Mouse (Mus musculus): ENCODE results near the gene Vrk1. TPM values are rescaled to one million over a fixed set of nuclear protein-coding genes. Genes with fewer than 3 reads are reported as not detected.
A peak's percentile ranks its signal among the peaks of the same experiment; 100 is the strongest.

Vrk1 gene
- polyA plus RNA-seq, 1 experiment from 2014 or later, result 90.8 TPM

DNA sequence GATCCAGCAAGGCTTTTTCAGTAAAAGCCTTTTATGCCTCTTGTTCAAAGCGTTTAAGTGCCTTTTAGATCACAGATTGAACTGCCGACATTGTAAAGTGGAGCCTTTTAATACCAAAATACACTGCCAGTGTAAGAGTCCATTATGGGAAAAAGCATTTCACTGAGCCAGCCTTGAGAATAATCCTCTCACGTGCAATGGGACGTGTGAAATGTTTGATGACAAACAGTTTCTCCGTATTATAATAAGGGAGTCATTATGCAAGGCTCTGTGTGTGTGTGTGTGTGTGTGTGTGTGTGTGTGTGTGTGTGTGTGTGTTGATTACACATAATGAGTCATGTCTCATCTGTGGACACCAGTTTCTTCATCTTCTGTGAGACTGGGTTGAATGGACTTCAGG lies 17.3 kb upstream of the Vrk1 start:
- no peaks in the 10 kb centered on the region for H3K9me3 ChIP-seq (replicated peaks; ENCODE audit: control insufficient read depth, low read length)
- H3K4me3 ChIP-seq (ENCODE audit: low read depth, low read length), result no peak overlapping the region
- H3K9ac ChIP-seq (ENCODE audit: low read length), result no peak overlapping the region
- H3K4me1 ChIP-seq (ENCODE audit: control insufficient read depth, insufficient read depth, low read length), result peaks cover 7% of the 10 kb centered on the region; the same call in 1 of the 2 replicates
- 14% methylated on average over 5 of the region's 5 CpGs for WGBS
- DNase-seq (ENCODE audit: low spot score) (peak; percentile 72), ATAC-seq (peak; percentile 54)
- H3K27me3 ChIP-seq (replicated peaks; ENCODE audit: control insufficient read depth, insufficient read depth, low read length), result no peaks in the 10 kb centered on the region
- H3K27ac ChIP-seq (ENCODE audit: low read depth, low read length), result no peak overlapping the region; the same call in 1 of the 2 replicates
- H3K4me2 ChIP-seq (ENCODE audit: low read length), result no peak overlapping the region
- no peaks in the 10 kb centered on the region for H3K36me3 ChIP-seq (ENCODE audit: control insufficient read depth, insufficient read depth, low read length)

- H3K4me3 ChIP-seq (ENCODE audit: low read depth, low read length), result no peak overlapping the region
- H3K4me1 ChIP-seq (ENCODE audit: control insufficient read depth, insufficient read depth, low read length), result peaks cover 7% of the 10 kb centered on the region; the same call in 1 of the 2 replicates
- H3K9ac ChIP-seq (ENCODE audit: low read length), result no peak overlapping the region
- H3K27ac ChIP-seq (ENCODE audit: low read depth, low read length), result no peak overlapping the region
- ATAC-seq (no peak), DNase-seq (ENCODE audit: low spot score) (no peak)
- no peak overlapping the region for H3K4me2 ChIP-seq (ENCODE audit: low read length)
- 81% methylated on average over 7 of the region's 7 CpGs for WGBS
- no peaks in the 10 kb centered on the region for H3K27me3 ChIP-seq (replicated peaks; ENCODE audit: control insufficient read depth, insufficient read depth, low read length)
- H3K9me3 ChIP-seq (replicated peaks; ENCODE audit: control insufficient read depth, low read length), result no peaks in the 10 kb centered on the region
- no peaks in the 10 kb centered on the region for H3K36me3 ChIP-seq (ENCODE audit: control insufficient read depth, insufficient read depth, low read length)
Measured at GRCm38 (mm10) chr12:105993356-105993755, 16.7 kb upstream of the Vrk1 start.

DNA sequence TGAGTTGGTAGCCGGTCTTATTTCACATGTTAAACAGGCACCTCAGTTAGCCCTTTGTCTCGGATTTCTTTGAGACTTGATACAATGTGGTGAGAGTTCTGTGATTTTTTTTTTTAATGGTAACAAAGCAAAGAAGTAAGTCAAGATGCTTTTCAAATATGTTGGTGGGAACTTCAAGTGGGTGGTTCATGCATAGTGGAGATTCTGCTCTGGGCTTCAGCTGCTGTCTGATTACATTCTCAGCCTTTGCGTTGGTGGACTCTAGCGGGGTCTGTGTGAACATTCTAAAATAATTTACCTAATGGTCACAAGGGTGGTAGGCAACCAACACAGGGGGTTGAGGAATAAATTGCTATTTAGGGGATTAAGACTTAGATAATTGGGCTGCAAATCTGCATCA lies 14.1 kb upstream of the Vrk1 start:
- no peak overlapping the region for H3K4me3 ChIP-seq (ENCODE audit: low read depth, low read length)
- H3K4me1 ChIP-seq (ENCODE audit: control insufficient read depth, insufficient read depth, low read length), result peaks cover 7% of the 10 kb centered on the region; the same call in 1 of the 2 replicates
- WGBS, result 39% methylated on average over 4 of the region's 4 CpGs
- no peak for DNase-seq (ENCODE audit: low spot score)
- no peaks in the 10 kb centered on the region for H3K27me3 ChIP-seq (replicated peaks; ENCODE audit: control insufficient read depth, insufficient read depth, low read length)
- no peaks in the 10 kb centered on the region for H3K9me3 ChIP-seq (replicated peaks; ENCODE audit: control insufficient read depth, low read length)
- ATAC-seq, result no peak
- no peaks in the 10 kb centered on the region for H3K36me3 ChIP-seq (ENCODE audit: control insufficient read depth, insufficient read depth, low read length)
- H3K9ac ChIP-seq (ENCODE audit: low read length), result no peak overlapping the region
- H3K27ac ChIP-seq (ENCODE audit: low read depth, low read length), result no peak overlapping the region
- no peak overlapping the region for H3K4me2 ChIP-seq (ENCODE audit: low read length)

DNA sequence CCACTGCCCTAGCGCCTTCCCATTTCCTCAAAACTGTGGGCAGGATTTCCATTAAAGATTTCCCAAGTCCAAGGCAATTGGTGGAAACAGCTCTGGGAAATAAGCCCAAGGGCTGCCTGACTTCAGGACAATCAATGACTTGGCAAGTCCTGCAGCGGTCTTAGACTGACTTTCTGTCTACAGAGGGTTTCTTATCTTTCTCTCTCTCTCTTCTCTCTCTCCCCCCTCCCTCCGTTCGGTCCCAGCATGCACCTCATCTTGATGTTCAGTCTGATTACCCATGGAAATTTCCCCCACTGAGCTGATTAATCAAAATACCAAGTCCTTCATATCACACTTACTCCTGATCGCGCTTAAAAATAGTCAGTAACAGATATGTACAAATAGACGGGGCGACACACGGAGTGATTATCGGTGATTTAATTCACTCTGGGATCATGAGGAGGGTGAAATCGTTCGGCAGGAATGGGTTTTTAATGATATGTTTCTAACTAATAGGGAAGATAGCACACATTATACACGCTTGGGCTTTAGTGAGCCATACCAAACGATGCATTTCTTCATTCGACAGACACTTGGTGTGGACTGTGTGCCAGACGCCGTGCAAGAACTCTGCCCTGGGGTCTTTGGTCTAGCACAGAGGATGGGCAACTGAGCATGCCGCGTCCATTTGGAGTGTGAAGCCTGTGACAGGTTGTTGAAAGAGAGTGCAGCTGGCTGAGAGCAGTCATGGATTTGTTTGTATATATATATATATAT lies 12.8 kb upstream of the Vrk1 start:
- Histone ChIP-seq H3K4me1 (ENCODE audit: control insufficient read depth, insufficient read depth, low read length) (peaks cover 9% of the 10 kb centered on the region), H3K36me3 (ENCODE audit: control insufficient read depth, insufficient read depth, low read length) (no peaks in the 10 kb centered on the region), H3K9ac (ENCODE audit: low read length) (no peak overlapping the region), H3K27me3 (replicated peaks; ENCODE audit: control insufficient read depth, insufficient read depth, low read length) (no peaks in the 10 kb centered on the region), H3K27ac (ENCODE audit: low read depth, low read length) (peak overlapping the region; percentile 39; the same call in 1 of the 2 replicates), H3K9me3 (replicated peaks; ENCODE audit: control insufficient read depth, low read length) (no peaks in the 10 kb centered on the region), H3K4me2 (ENCODE audit: low read length) (no peak overlapping the region), H3K4me3 (ENCODE audit: low read depth, low read length) (no peak overlapping the region)
- 69% methylated on average over 19 of the region's 19 CpGs for WGBS
- DNase-seq (ENCODE audit: low spot score), result peak; percentile 43
- ATAC-seq, result peak; percentile 33; the same call in 1 of the 2 replicates

DNA sequence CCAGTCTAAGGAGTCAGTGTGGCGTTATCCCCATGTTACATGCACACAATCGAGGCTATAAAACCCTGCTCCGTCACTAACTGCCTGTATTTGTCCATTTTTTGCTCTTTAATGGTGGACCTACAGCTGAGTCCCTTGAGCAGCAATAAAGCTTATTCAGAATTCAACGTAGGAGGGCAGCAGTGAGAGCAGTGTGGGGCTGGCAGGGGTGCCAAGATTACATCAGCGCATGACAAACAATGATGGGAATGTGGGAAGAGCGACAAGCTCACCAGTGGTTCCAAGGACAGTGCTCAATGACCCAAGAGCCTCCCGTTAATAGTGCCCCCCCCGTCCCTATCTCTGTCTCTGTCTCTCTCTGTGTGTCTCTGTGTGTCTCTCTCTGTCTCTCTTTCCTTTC lies 8.3 kb upstream of the Vrk1 start:
- H3K27ac ChIP-seq (ENCODE audit: low read depth, low read length), result no peak overlapping the region

GRCm38 (mm10) chr12:106004719-106005118 lies 5.3 kb upstream of the Vrk1 start:
- Histone ChIP-seq H3K9ac (ENCODE audit: low read length) (no peak overlapping the region), H3K27ac (ENCODE audit: low read depth, low read length) (no peak overlapping the region), H3K4me1 (ENCODE audit: control insufficient read depth, insufficient read depth, low read length) (peaks cover 5% of the 10 kb centered on the region; the same call in 1 of the 2 replicates), H3K4me2 (ENCODE audit: low read length) (no peak overlapping the region), H3K4me3 (ENCODE audit: low read depth, low read length) (no peak overlapping the region), H3K9me3 (replicated peaks; ENCODE audit: control insufficient read depth, low read length) (0 out of 2 replicates have a peak, but pooled peaks cover 3% of the 10 kb centered on the region), H3K27me3 (replicated peaks; ENCODE audit: control insufficient read depth, insufficient read depth, low read length) (no peaks in the 10 kb centered on the region), H3K36me3 (ENCODE audit: control insufficient read depth, insufficient read depth, low read length) (no peaks in the 10 kb centered on the region)
- 80% methylated on average over 6 of the region's 6 CpGs for WGBS
- DNase-seq (ENCODE audit: low spot score), result no peak
- no peak for ATAC-seq

More for the DNA sequence above, 8.3 kb upstream of the Vrk1 start:
- 32% methylated on average over 8 of the region's 8 CpGs for WGBS
- Histone ChIP-seq H3K4me1 (ENCODE audit: control insufficient read depth, insufficient read depth, low read length) (peaks cover 2% of the 10 kb centered on the region; the same call in 1 of the 2 replicates), H3K9ac (ENCODE audit: low read length) (no peak overlapping the region), H3K27me3 (replicated peaks; ENCODE audit: control insufficient read depth, insufficient read depth, low read length) (no peaks in the 10 kb centered on the region), H3K4me3 (ENCODE audit: low read depth, low read length) (no peak overlapping the region), H3K36me3 (ENCODE audit: control insufficient read depth, insufficient read depth, low read length) (no peaks in the 10 kb centered on the region), H3K4me2 (ENCODE audit: low read length) (no peak overlapping the region), H3K9me3 (replicated peaks; ENCODE audit: control insufficient read depth, low read length) (0 out of 2 replicates have a peak, but pooled peaks cover 3% of the 10 kb centered on the region)
- DNase-seq (ENCODE audit: low spot score) (peak; percentile 66), ATAC-seq (no peak)

- H3K27me3 ChIP-seq (replicated peaks; ENCODE audit: control insufficient read depth, insufficient read depth, low read length), result no peaks in the 10 kb centered on the region
- H3K4me1 ChIP-seq (ENCODE audit: control insufficient read depth, insufficient read depth, low read length), result peaks cover 6% of the 10 kb centered on the region
- H3K36me3 ChIP-seq (ENCODE audit: control insufficient read depth, insufficient read depth, low read length), result no peaks in the 10 kb centered on the region
- DNase-seq (ENCODE audit: low spot score) (no peak), ATAC-seq (no peak)
- H3K4me2 ChIP-seq (ENCODE audit: low read length), result no peak overlapping the region
- H3K27ac ChIP-seq (ENCODE audit: low read depth, low read length), result no peak overlapping the region
- H3K9me3 ChIP-seq (replicated peaks; ENCODE audit: control insufficient read depth, low read length), result 0 out of 2 replicates have a peak, but pooled peaks cover 3% of the 10 kb centered on the region
- no peak overlapping the region for H3K9ac ChIP-seq (ENCODE audit: low read length)
- WGBS, result 94% methylated on average over 6 of the region's 6 CpGs
- H3K4me3 ChIP-seq (ENCODE audit: low read depth, low read length), result no peak overlapping the region
Measured at GRCm38 (mm10) chr12:106006218-106006617, 3.8 kb upstream of the Vrk1 start.

GRCm38 (mm10) chr12:106008348-106009050 lies 1.5 kb upstream of the Vrk1 start:
- H3K4me2 ChIP-seq (ENCODE audit: low read length), result no peak overlapping the region
- H3K27ac ChIP-seq (ENCODE audit: low read depth, low read length), result no peak overlapping the region
- H3K9ac ChIP-seq (ENCODE audit: low read length), result no peak overlapping the region
- 84% methylated on average over 22 of the region's 22 CpGs for WGBS
- 0 out of 2 replicates have a peak, but pooled peaks cover 3% of the 10 kb centered on the region for H3K9me3 ChIP-seq (replicated peaks; ENCODE audit: control insufficient read depth, low read length)
- ATAC-seq (no peak), DNase-seq (ENCODE audit: low spot score) (no peak)
- H3K4me1 ChIP-seq (ENCODE audit: control insufficient read depth, insufficient read depth, low read length), result peaks cover 7% of the 10 kb centered on the region; the same call in 1 of the 2 replicates
- no peaks in the 10 kb centered on the region for H3K27me3 ChIP-seq (replicated peaks; ENCODE audit: control insufficient read depth, insufficient read depth, low read length)
- H3K36me3 ChIP-seq (ENCODE audit: control insufficient read depth, insufficient read depth, low read length), result no peaks in the 10 kb centered on the region
- H3K4me3 ChIP-seq (ENCODE audit: low read depth, low read length), result no peak overlapping the region

Data from forebrain, embryonic 14.5 days (tissue).